ENCODE assay signal across 8 mouse cellular contexts in the genomic region with DNA sequence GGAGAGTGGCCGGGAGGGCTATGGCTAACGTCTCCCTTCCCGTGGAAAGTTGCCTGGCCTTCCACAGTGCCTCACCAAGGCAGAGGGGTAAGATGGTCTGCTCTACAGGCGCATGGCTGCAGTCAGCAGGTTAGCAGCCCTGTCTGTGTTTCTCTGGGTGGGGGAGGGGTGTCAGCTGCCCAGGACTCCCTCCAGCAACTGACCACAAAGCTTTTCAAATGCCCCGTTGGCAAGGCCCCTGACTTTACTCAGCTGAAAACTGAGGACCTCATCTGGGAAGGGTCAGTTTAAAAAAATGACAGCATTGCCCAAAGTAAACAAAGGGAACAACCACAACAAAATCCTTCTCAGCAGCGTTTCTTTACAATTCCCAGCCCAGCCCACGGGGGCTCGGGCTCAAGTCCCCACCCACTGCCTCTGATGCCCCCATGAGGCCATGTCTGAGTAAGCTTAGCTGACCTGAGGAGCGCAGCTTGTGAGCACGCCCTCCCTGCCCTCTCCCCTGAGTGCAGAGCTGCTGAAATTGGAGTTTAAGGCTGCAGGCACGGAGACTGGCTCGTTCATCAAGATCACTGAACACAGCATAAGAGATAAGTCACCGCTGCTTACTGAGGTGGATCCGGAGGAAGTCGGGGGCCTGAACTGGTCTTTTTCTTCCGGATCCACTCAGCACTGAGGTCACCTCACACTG. TPM values are rescaled to one million over a fixed set of nuclear protein-coding genes. Genes with fewer than 3 reads are reported as not detected.
A peak's percentile ranks its signal among the peaks of the same experiment; 100 is the strongest.
DNase-seq lines count a peak whose midpoint lies in the region; ATAC-seq and TF ChIP-seq lines count a peak whose summit lies in the region.

No protein-coding gene starts in this region.

- DNase-seq in adrenal gland, postnatal 10 days, result peak; percentile 35
- no peak for DNase-seq in adrenal gland, adult 18-20 months (ENCODE audit: low spot score in 2 of 2)
- peak; percentile 36 for DNase-seq in adipocyte (ENCODE audit: low spot score)
- DNase-seq in gastrocnemius, postnatal 10 days, result peak; percentile 35
- no peak for DNase-seq in lung, adult 2 months
- no peak for DNase-seq in urinary bladder, postnatal 4 days (ENCODE audit: low spot score in 2 of 2)

- H3K27me3 ChIP-seq in intestine, embryonic 15.5 days (replicated peaks), result no peaks in the 10 kb centered on the region
- H3K27me3 ChIP-seq in neural tube, embryonic 15.5 days (replicated peaks), result no peaks in the 10 kb centered on the region

- H3K36me3 ChIP-seq in intestine, embryonic 15.5 days, result no peaks in the 10 kb centered on the region
- H3K36me3 ChIP-seq in neural tube, embryonic 15.5 days, result no peaks in the 10 kb centered on the region

- TF ChIP-seq POLR2A in lung, adult 2 months (IDR thresholded peaks at IDR 0.05; ENCODE audit: borderline replicate concordance, extremely low read depth, low read depth, low read length), result no peak

- peak overlapping the region; percentile 48 for H3K4me2 ChIP-seq in intestine, embryonic 15.5 days (replicated peaks)
- H3K4me2 ChIP-seq in neural tube, embryonic 15.5 days, result peak overlapping the region; percentile 47

- H3K9me3 ChIP-seq in intestine, embryonic 15.5 days, result no peaks in the 10 kb centered on the region
- H3K9me3 ChIP-seq in neural tube, embryonic 15.5 days (replicated peaks), result no peaks in the 10 kb centered on the region

- peaks cover 31% of the 10 kb centered on the region for H3K4me1 ChIP-seq in intestine, embryonic 15.5 days (replicated peaks)
- H3K4me1 ChIP-seq in lung, adult 2 months (ENCODE audit: control insufficient read depth, insufficient read depth, low read length), result peaks cover 9% of the 10 kb centered on the region
- H3K4me1 ChIP-seq in neural tube, embryonic 15.5 days, result peaks cover 44% of the 10 kb centered on the region

- no peak overlapping the region for H3K4me3 ChIP-seq in intestine, embryonic 15.5 days (replicated peaks)
- H3K4me3 ChIP-seq in lung, adult 2 months (replicated peaks; ENCODE audit: extremely low read depth, low read depth, low read length), result peak overlapping the region; percentile 21
- peak overlapping the region; percentile 9; the same call in 1 of the 2 replicates for H3K4me3 ChIP-seq in neural tube, embryonic 15.5 days (replicated peaks)

- peak overlapping the region; percentile 23; the same call in 1 of the 2 replicates for H3K9ac ChIP-seq in intestine, embryonic 15.5 days
- 0 out of 2 replicates have a peak overlapping the region, but pooled peaks have one; percentile 20 for H3K9ac ChIP-seq in neural tube, embryonic 15.5 days (replicated peaks)

- ATAC-seq in intestine, embryonic 15.5 days, result no peak
- no peak for ATAC-seq in neural tube, embryonic 15.5 days (ENCODE audit: low FRiP score)

- TF ChIP-seq CTCF in lung, adult 2 months (IDR thresholded peaks at IDR 0.05; ENCODE audit: insufficient read depth, low read length), result no peak

- peak overlapping the region; percentile 25; the same call in 1 of the 2 replicates for H3K27ac ChIP-seq in intestine, embryonic 15.5 days
- peak overlapping the region; percentile 58 for H3K27ac ChIP-seq in neural tube, embryonic 15.5 days (replicated peaks)

- 11% methylated on average over 16 of the region's 16 CpGs for WGBS in intestine, embryonic 15.5 days
- 21% methylated on average over 16 of the region's 16 CpGs for WGBS in lung, adult 2 months
- 12% methylated on average over 16 of the region's 16 CpGs for WGBS in neural tube, embryonic 15.5 days

RNA-seq across cellular contexts. Expression of a gene that starts 41.4 kb away (rescaled TPM):
- total RNA-seq in adrenal gland, postnatal 10 days (2021), result 10 to 100 TPM; 78.5 to 85.2 TPM
- total RNA-seq in adrenal gland, adult 18-20 months (2021), result 100 to 1,000 TPM in 1 of 2 experiments, 10 to 100 TPM in 1; 93.0 to 193 TPM
- 10 to 100 TPM; 38.8 to 42.7 TPM for total RNA-seq in gastrocnemius, postnatal 10 days (2021)
- 132 and 142 TPM in 2 replicates for polyA plus RNA-seq in intestine, embryonic 15.5 days (2015; fragmentation: Nextera tagmentation; extraction: Ambion mirVana)
- polyA plus RNA-seq in lung, adult 2 months (2012; rRNA removed), result 25.9 TPM in 2 replicates
- 93.9 and 97.1 TPM in 2 replicates for polyA plus RNA-seq in neural tube, embryonic 15.5 days (2015; fragmentation: Nextera tagmentation; extraction: Ambion mirVana)

RNA-seq across cellular contexts. Expression of a gene that starts 53.9 kb away (rescaled TPM):
- total RNA-seq in adrenal gland, postnatal 10 days (2021), result 100 to 1,000 TPM in 1 of 2 experiments, 10 to 100 TPM in 1; 79.3 to 173 TPM
- 10 to 100 TPM; 24.8 to 32.6 TPM for total RNA-seq in adrenal gland, adult 18-20 months (2021)
- 1,000 to 10,000 TPM; 1,278 to 1,422 TPM for total RNA-seq in gastrocnemius, postnatal 10 days (2021)
- 23.7 and 23.8 TPM in 2 replicates for polyA plus RNA-seq in intestine, embryonic 15.5 days (2015; fragmentation: Nextera tagmentation; extraction: Ambion mirVana)
- polyA plus RNA-seq in lung, adult 2 months (2012; rRNA removed), result 26.8 and 68.2 TPM in 2 replicates
- polyA plus RNA-seq in neural tube, embryonic 15.5 days (2015; fragmentation: Nextera tagmentation; extraction: Ambion mirVana), result 55.2 and 62.6 TPM in 2 replicates

Comparison
In these comparisons a context has a peak if more than half of its experiments do, and no peak if none do; other contexts are left out.
1. DNase-seq: peak in adrenal gland, postnatal 10 days (single experiment), adipocyte (single experiment) and gastrocnemius, postnatal 10 days (single experiment); none in adrenal gland, adult 18-20 months (0 of 2), lung, adult 2 months (single experiment) and urinary bladder, postnatal 4 days (0 of 2).
2. RNA of a gene that starts 53.9 kb away (total RNA-seq): 1,278 to 1,422 TPM in gastrocnemius, postnatal 10 days; 79.3 to 173 TPM in adrenal gland, postnatal 10 days and 24.8 to 32.6 TPM in adrenal gland, adult 18-20 months; every median in the first group is over 4 times any median in the second.